Mouse (Mus musculus) olfactory bulb, adult 2 months (tissue): ENCODE results near the gene Cygb.

Experiments
- CTCF ChIP-seq: fragments of 200-500 bp; IDR thresholded peaks from 2 replicates; pipeline ENCODE4 v1.5.1; 2012; ENCODE audit warnings: low read depth, mild to moderate bottlenecking, low read length, moderate library complexity; ENCODE audit not compliant: insufficient read depth
- POLR2A ChIP-seq: fragments of 200-500 bp; IDR thresholded peaks from 2 replicates; pipeline ENCODE4 v1.6.1; 2012; ENCODE audit warnings: mild to moderate bottlenecking, low read depth, low read length, moderate library complexity; ENCODE audit not compliant: insufficient read depth

DNA sequence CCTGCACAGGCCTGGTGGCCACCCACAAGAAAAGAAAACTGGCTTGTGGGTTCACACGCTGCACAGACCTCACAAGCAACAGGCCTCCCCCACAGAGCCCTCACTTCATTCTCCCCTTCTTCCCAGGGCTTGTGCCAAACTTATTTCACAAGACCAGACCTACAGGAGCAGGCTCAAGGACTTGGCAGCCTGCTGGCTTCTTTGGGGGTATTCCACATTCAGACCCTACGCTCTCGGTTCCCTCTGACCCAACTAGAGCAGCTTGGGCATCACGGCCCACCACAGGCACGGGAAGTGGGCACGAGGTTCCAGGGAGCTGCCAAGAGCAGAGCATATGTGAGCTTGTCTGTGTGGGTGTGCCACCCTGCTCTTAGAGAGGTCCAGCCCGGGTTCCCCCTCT lies 36.5 kb downstream of the Cygb start:
- TF ChIP-seq POLR2A (no peak), CTCF (no peak)
